Mouse (Mus musculus): ENCODE measurements around the gene Rps6ka6. TPM values are rescaled to one million over a fixed set of nuclear protein-coding genes. Genes with fewer than 3 reads are reported as not detected.

Rps6ka6 gene
- polyA plus RNA-seq (2015; fragmentation: Nextera tagmentation; extraction: Ambion mirVana): 2.1 TPM in 2 replicates

GRCm38 (mm10) chrX:111537859-111538258 lies at the start of gene Rps6ka6:
TSS of gene Rps6ka6 (minus strand) at chrX:111537959.

Other genes with a start within 250 kb of the Rps6ka6 start
- 0.22 TPM in 2 replicates for gene Hdx, start 159.1 kb upstream of the Rps6ka6 start, polyA plus RNA-seq (2015; fragmentation: Nextera tagmentation; extraction: Ambion mirVana)

All from urinary bladder, postnatal 0 days (tissue).